Mouse (Mus musculus): ENCODE data around the gene Sh2b3.
A peak's percentile ranks its signal among the peaks of the same experiment; 100 is the strongest.

DNA sequence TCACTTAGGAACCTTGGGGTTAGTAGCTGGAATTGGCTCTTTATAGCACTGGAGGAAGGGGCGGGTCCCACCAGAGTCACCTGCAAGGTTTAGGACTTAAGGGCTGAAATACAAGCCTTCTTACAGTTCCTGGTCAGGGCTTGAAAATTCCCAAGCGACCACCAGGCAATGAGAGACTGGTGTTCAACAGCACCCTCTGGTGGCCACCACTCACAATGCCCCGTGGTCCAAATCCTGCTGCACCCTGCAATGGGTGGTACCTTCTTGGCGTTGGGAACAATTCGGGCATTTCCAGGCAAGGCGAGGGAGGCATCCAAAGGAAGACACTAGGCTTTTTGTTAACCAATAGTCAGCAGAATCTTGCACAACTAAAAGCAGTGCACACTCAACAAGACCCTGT is 41.8 kb upstream of the Sh2b3 start:
- TF ChIP-seq CTCF (IDR thresholded peaks at IDR 0.05; ENCODE audit: low read depth, low read length) (peak; percentile 91), POLR2A (IDR thresholded peaks at IDR 0.05; ENCODE audit: borderline replicate concordance, low read depth, low read length) (no peak)
